Mouse (Mus musculus): ENCODE results near the gene Opcml.

Opcml gene

DNA sequence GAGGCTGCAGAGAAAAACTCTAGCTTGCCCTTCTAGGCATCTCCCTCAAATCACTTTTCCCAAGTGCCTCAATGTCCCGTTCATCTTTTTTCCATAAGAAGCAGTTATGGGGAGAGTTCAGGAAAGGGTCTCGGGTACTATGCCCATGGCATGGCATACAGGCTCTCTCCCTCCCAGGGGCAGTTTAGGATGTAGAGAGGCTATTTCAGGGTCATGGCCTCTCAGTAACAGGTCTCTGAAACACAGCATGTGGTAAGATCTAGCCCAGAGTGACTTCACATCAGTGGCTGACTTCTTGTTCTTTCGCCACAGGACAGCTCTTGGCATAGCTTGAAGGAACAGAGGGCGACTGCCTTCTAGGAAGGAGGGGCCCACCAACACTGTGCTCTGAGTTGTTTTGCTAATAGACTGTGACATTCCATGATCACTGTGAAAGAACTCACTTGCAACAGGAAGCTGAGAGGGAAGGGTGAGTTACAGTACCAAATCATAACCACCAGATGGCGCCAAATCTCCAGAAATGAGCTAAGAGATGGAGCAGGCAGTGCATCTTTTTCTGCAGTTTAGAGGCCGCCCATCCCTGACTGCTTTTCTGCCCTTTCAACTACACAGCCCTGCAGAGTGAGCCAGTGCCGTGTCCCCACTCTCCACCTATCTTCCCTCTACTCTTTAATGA, 470.6 kb downstream of the Opcml start:
- DNase-seq: peak; percentile 17

DNA sequence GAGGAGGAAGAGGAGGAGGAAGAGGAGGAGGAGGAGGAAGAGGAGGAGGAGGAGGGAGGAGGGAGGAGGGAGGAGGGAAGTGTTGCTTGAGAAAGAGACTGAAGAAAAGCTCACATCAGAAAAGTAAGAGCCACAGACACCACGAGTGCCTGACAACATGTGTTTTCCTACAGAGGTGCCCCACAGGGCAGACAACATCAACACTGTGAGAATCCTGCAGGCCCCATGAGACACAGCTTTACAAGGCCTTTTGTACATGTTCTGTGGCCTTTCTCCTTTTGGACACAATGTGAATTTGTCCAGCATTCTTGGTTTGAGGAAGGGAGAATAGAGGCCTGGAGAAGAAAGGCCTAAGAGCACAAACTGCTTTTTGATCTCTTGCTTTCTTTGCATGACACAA, 471.4 kb downstream of the Opcml start:
- no peak for DNase-seq

DNA sequence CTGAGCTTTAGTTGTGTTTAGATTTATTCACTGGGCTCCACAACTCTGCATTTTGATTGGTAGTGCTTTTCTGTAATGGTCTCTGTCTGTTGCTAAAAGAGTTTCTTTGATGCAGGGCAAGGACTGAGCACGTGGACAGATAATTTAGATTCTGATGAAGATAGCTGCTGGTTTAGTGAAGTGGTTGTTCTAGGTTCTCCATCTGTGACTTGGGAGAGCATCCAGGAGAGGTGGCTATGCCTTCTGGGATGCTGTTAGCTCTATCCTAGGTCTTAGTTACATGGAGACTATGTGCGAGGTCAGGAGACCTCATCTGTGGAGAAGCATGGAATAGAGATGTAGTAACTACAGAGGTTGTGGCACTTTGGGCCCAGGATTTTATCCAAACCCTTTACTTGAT, 472.3 kb downstream of the Opcml start:
- no peak for DNase-seq

DNA sequence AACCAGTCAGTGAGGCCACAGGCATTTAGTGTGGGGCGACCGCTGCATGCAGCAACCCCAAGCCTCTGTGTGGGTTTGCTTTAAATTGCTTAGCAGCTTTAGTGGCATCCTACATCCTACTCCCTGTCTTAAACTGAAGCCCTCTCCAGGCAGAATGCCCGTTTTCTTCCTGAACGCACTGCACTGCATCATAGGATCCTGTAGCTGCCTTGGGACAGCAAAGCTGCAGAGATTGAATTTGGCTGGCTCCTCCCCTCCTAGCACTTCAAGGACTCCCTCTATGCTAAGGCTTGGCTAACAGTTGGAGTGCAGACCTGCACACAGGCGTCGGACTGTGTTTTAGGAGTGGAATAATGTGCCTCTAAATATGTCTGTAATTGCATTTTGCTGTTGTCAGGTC, 474.2 kb downstream of the Opcml start:
- DNase-seq: no peak

DNA sequence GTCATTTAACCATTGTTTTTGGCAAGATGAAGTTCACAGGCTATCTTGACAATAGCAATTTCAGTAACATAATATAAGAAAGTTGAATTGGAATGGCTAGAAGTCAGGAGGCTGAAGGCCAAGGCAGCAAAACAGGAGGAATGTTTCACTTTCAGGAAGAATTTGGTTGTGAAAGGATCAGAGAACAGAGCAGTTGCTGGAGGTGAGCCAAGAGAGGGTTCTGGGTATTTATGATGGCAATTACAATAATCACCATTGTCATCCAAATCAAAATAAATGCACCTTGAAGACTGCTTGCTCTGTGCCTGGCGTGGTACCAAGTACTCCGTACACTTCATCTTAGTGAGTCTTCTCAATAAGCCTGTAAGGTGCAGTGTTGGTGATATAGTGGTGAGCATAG, 483.2 kb downstream of the Opcml start:
- DNase-seq: no peak

DNA sequence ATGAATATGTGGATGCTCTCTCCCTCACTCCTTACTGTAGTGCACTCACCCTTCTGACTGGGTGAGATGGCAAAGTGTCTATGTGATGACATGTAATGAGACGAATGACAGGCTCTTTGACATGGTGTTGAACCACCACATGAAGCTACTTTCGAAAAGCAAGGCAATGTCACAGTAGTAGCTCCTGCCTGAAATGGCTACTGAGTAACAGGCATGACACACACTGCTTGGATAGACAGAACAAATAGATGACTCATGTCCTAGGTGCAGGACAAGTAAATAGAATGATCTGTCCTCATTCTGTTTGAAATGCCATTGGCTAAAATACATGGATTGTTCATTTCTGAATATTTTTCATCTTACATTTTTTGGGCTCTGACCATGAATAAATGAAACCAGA, 488.0 kb downstream of the Opcml start:
- no peak for DNase-seq

DNA sequence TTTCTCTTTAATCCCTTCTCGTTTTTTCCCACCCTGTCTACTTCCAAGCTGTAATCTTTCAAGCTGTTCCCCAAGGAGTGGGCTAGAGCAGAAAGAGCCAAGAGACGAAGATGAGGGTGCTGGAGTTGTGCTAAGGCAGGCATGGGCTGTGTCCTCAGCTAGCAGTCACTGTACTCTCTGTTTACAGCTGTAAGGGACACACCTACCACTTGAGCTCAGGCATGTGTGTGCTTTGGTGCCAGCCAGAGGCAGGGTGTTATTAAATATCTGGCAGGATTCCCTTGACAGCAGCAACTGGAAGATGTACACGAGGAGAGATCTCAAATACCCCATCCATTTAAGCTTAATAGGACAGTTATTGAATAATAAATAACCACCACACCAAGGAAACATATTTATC, 490.4 kb downstream of the Opcml start:
- no peak for DNase-seq

DNA sequence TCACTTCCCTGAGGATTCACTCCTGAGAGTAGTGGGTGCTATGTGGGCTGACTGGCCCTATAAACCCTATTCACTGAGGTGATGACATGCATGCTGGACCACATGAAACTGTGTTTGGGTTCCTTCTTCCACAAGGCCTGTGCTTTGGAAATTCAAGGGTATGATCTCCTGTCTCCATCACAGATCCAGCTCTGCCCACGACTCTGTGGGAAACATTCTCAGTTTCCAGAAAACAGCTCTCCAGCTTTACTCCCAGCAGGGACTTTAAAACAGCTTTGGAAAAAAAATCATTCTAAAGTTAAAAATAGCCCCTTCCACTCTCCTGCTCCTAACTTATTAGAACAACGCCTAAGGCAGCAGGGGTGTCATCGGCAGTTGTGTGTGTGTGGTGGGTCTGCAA, 491.0 kb downstream of the Opcml start:
- DNase-seq: no peak

DNA sequence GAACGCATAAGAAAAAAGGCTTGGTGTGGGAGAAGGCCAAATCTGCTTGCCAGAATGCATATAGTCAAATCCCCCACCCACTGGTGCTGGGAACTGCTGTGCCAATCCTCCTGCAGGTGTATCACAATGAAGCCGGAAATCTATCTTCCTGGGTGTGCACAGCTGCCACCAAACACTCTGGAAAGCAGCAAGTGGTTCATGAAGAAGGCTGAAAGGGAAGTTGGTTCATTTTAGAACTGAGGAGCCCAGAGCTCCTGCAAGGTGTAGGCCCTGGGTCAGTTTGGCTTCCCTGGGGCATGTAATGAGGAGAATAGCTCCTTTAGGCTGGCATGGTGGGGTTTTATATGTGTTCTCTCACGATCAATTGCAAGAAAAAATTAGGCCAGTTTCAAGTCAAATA, 494.4 kb downstream of the Opcml start:
- no peak for DNase-seq

DNA sequence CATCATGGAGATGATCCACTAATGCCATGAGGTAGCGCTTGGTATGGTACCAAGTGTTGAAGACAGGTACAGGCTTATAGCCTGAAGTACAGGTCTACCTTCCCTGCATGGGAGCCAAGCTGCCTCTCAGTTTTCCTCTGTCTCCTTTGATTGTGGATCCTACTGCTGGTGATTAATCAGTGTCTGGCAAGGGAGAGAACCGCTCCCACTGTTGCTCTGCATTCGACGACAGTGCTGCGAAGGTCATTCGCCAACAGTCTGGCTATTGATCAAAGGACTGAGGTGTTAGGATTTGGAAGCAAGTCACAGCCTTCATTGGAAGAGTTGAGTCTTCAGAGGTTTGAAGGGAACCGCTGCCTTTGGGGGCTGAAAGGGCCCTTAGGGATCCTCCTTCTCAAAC, 495.8 kb downstream of the Opcml start:
- DNase-seq: no peak

DNA sequence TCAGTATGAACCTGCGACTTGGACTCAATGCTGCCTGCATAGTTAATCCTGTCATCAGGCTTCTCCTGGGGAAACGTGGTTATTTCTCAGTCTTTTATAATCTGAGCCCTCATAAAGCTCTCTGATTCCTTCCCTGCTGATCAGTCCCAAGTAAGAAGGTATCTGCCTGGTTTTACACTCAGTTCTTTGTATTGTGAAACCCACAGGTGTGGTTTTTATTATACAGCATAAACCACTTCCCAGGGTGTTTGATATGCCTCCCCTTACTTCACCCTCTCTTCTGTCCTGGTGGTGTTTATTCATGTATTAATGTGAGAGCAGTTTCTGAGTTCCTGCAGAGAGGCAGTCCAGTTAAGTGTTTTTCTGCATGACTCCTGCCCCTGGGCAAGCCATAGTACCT, 496.9 kb downstream of the Opcml start:
- no peak for DNase-seq

DNA sequence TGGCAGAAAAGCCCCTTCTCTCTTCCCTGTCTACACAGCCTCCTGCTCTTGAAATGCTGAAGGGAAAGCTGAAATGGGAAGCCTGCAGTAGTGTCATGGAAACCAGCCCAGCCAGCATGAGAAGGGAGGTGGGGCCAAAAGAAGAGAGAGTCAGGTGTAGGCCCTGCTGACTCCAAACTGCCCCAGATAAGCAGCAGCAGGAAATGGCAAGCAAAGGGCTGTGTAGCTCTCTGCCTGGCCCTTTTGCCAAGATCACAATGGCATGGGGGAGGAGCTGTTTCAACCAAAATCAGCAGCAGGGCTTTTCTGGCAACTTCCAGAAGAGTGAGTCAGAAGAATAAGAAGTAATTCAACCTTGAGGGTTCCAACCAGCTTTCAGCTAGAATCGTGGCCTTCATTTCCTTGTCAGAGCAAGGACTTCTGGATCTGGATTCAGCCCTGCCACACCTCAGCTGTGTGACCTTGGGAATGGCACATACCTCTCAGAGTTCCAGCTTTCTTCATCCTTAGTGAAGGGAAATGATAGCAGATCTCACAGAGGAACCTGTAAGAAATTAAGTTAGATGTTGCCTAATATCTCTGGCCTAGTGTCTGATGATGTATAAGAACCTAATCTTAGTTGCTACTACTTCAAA, 499.2 kb downstream of the Opcml start:
- DNase-seq: peak; percentile 19

DNA sequence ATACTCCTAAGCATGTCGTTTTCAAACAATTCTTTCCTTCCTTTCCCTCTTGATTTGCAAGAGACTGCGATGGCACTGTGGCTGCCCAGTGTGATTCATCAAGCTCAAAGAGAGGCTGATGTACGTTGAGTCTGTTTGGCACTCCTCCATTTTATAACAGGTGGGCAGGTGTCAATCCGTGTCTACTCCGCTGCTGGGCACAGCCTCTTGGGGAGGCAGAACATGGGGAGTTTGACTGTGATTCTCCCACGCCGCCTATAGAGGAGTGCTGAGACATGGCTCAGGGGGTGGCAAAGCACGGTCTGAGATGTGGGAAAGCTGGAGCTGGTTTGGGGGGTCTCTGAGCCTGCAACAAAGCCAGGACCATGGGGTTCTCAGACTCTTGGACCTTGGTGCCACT, 513.1 kb downstream of the Opcml start:
- no peak for DNase-seq

DNA sequence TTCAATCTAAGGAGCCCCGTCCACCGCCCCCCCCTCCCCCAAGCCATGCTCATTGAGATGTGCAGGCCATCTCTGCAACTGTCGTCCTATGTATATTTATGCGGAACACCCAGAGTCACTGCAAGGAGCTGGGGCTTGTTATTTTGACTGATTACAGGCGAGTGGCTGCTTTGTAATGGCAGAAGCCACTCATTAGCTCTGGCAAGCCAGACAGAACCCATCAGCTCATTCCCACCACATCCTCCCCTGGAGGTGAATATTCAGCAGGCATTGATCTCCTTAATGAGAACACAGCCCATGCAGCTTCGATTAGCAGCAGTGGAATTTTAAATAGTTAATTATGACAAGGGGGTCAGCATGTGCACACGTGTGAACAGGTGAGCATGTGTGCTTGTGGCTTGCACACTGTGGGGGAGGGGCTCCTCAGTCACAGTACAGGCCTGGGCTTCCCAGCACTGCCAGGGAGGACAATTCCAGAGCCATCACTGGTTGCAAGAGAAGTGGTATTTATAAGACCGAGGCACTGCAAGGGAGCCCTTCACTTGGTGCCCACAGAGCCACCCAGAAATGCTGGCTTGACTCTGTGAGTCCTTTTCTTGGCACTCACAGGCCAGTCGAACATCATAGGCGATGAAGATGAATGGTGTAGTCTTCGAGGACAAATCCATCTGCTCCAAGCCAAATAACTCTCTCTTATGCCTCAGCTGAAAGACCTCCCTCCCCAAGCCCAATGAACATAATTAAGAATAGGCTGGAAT, 516.0 kb downstream of the Opcml start:
- DNase-seq: no peak

DNA sequence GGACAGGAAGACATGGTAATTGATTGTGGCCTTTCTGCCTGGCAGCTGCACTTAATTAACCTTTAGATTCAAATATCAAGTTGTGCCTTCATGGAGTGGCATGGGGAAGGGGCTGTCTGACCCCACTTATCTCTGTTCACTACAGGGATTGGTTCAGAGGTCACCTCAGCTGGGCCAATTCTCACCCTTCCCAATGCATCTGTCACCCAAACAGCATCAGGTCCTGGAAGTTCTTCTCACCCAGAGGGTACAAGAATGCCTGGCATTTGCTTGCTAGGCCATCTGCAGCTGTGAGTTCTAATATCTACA, 516.5 kb downstream of the Opcml start:
- DNase-seq: no peak

DNA sequence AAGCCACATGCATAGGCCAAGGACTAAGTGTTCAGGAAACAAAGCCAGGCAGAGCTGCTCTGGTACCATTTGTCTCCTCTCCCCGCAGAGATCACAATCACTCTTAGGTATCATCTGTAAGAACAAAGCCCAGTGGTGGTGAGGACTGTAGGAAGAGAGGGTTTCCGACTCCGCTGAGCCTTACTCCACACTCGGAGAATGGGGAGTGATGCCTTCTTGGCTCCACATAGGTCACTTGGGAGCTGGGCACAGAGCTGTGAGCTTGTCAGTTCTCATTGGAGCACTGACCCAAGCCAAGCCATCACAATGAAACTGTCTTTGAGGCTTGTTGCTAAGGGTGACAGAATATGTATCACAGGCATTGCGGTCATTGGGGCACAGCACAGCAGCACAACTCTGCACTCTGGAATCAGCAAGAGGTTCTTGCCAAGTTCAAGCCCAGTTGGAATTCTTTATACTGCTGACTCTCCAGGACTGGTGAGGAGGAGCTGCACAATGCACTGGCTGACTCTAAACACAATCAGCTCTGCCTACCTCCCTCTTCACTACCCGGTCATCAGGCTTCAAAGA, 517.0 kb downstream of the Opcml start:
- no peak for DNase-seq

DNA sequence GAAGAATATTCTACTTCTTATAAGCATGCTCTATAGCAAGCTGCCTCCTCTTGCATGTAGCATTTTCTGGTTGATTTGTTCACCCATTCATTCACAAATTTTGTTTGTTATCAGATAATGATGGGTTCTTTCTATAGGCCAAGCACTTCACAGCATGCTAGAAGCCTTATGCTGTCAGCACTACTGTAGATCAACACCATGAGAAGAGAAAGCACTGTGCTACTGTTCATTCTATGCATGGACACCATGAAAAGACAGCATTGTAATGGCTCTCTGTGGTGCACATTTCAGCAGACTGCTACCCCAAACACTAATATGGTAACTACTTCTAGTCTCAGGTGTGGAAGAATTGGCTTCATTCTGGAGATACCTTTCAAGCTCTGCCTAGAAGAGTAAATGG, 527.3 kb downstream of the Opcml start:
- no peak for DNase-seq

DNA sequence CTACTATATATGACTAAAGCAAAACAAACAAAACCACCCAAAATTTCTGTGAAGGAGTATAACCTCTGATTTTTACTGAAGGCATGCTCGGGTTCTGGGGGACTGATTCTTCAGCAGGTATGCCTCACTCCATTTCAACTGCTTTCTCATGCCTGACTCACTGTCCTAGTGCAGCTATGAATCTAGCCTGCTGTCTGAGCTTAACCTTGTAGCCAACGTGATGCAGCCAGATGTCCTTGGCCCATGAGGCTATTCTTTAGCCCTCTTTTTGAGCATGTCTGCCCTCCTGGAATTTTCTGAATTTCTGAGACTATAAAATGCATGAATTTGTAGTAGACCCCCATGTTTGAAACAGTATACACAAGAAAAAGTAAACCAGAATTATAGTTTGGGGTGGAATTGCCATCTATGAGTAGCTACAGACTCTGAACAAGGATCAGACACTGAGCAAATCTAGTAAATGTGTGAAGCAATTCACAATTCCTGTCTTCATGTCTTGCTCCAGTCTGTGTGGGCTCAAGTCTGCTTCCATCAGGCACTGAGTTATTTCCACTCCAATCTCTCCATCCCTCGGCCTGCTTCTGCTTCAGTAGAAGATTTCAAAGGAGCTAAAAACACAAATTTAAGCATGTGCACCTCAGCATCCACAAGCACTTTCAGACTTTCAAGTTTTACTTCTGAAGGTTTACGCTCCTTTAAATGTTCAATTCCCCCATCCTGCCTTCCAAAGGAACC, 528.6 kb downstream of the Opcml start:
- no peak for DNase-seq

DNA sequence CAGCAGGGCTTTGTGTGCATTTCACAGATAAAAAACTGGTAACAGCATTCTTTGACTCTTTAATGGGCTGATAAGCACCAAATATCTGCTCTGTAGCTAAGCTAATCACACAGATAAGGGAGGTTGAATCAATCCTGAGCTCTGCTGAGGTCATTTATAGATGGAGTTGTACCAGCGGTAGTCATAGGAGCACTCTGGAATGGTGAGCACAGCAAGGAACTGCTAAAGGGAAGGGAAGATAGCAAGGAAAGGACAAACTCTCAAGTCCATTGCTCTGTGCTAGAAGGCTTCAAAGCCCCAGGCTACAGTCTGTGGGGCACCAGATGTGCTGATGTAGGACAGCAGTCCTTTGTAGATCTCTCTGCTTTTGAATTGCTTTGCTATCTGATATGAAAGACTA, 529.2 kb downstream of the Opcml start:
- DNase-seq: no peak

DNA sequence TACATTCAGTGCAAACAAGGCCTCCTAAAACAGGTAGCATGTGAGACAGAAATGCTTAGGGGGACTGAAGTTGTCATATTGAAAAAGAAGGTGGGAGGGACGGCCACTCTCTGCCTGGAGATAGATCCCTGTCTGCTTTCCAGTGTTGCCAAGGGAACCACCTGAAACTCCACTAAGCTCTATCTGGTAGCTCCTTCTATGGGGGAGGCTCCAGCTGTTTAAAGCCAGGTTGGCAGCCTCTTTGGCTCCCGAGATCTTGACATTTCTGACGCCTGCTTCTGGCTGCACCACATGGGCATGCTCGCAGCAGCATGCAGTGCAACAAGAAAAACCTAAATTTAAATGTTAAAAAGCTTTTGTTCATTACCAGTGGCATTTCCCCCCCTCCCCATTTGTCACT, 537.4 kb downstream of the Opcml start:
- no peak for DNase-seq

DNA sequence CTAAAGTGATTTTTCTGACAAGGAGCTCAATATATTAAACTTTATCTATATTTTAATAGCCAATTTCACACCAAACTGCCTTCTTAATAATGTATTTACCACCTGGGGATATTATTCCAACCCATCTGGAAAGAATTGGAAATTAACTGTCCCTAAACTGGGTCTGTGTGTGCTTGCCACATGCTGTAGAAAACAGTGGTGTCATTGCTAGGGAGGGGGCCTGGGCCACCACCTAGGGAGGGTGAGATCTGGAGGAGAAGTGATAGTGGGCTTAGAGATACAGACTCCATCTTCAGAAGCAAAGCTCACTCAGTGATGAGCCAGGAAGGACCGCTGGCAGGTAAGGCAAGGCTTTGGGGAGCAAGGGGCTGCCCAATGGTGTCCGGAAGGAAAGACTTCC, 537.9 kb downstream of the Opcml start:
- no peak for DNase-seq

DNA sequence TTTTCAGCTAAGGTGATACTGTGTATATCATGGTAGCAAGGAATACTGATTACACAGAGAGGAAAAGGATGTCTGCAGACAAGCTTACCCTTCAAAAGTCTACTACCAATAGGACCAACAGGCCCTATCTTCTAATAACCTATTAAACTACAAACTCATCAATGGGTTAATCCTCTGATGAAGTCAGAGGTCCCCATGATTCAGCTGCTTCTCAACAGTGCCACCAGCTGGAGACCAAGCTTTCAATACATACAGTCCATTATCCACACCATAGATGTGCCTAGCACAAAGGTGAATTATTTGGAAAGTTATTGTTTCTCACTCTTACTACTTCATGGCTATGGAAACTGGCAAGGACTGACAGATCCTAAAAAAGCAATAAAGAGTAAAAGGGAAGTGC, 538.9 kb downstream of the Opcml start:
- no peak for DNase-seq

DNA sequence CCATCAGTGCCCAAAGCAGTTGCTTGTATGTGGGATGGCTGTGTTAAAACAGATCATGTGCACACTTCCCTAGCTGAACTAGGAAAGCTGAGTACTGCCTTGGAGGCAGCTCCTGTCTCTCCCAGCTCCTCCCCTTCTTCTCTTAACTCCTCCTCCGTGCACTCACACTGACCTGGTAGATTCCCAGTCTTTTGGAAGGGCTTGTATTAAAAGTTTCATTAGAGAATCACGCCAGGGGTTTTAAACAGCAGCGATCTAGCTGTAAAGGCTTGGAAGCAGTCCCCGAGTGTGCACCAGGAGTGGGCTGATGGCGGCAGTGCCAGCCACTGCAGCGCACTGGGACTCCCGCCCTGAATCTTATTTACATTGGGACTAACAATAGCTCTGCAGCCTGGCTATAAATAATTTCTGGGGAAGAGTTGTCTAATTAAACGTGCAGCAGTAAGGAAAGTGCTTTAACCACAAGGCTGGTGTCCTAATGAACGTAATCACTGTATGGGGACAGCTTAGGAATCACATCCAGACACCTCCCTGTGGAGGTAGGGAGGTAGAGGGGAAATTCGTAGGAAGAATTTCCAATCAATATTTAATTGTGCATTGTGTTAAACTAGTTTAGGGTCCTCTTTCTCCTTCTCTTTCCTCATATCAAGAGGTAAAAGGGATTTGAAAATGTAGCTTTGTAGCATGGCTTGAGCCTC, 546.1 kb downstream of the Opcml start:
- DNase-seq: no peak
